Mouse (Mus musculus): ENCODE data around the gene Kif17.

Gene Kif17

GRCm38 (mm10) chr4:138261843-138262681, 11.8 kb downstream of the Kif17 start:
- DNase-seq = peak; percentile 93 to 95

GRCm38 (mm10) chr4:138267869-138268268, 17.6 kb downstream of the Kif17 start:
- DNase-seq = no peak

- no peak for DNase-seq
Observed at GRCm38 (mm10) chr4:138272011-138272997, 22.1 kb downstream of the Kif17 start.

- no peak for DNase-seq
Observed at GRCm38 (mm10) chr4:138278346-138278745, 28.1 kb downstream of the Kif17 start.

GRCm38 (mm10) chr4:138282834-138283233, 32.6 kb downstream of the Kif17 start:
- peak; percentile 67 to 78 for DNase-seq

GRCm38 (mm10) chr4:138286411-138286810, 36.2 kb downstream of the Kif17 start:
- DNase-seq = no peak

- no peak for DNase-seq
Observed at GRCm38 (mm10) chr4:138288691-138289090, 38.5 kb downstream of the Kif17 start.

GRCm38 (mm10) chr4:138292028-138292427, 41.8 kb downstream of the Kif17 start:
- no peak for DNase-seq

GRCm38 (mm10) chr4:138293261-138293948, 43.2 kb downstream of the Kif17 start:
- DNase-seq = peak in 1 of 2 experiments; percentile 51

- no peak for DNase-seq
Observed at GRCm38 (mm10) chr4:138293949-138294550, 43.8 kb downstream of the Kif17 start.

- DNase-seq = no peak
Observed at GRCm38 (mm10) chr4:138301271-138301780, 51.1 kb downstream of the Kif17 start.

- no peak for DNase-seq
Observed at GRCm38 (mm10) chr4:138303011-138303410, 52.8 kb downstream of the Kif17 start.

- peak in 1 of 2 experiments; percentile 50 for DNase-seq
Observed at GRCm38 (mm10) chr4:138303742-138304141, 53.5 kb downstream of the Kif17 start.

GRCm38 (mm10) chr4:138304340-138305104, 54.3 kb downstream of the Kif17 start, which contains the start of gene Ddost:
Gene Ddost (plus strand): TSS chr4:138304730.
- DNase-seq = peak; percentile 99

- no peak for DNase-seq
Observed at GRCm38 (mm10) chr4:138307025-138307424, 56.8 kb downstream of the Kif17 start.

GRCm38 (mm10) chr4:138307739-138308138, 57.5 kb downstream of the Kif17 start:
- DNase-seq = no peak

- DNase-seq = no peak
Observed at GRCm38 (mm10) chr4:138310311-138310910, 60.2 kb downstream of the Kif17 start.

GRCm38 (mm10) chr4:138311595-138311994, 61.4 kb downstream of the Kif17 start:
- peak; percentile 82 to 87 for DNase-seq

GRCm38 (mm10) chr4:138312105-138312504, 61.9 kb downstream of the Kif17 start:
- DNase-seq = no peak

- DNase-seq = no peak
Observed at GRCm38 (mm10) chr4:138313021-138313420, 62.8 kb downstream of the Kif17 start.

GRCm38 (mm10) chr4:138313795-138314194, 63.6 kb downstream of the Kif17 start:
- DNase-seq = peak in 1 of 2 experiments; percentile 41

Measured in cerebellum, postnatal 14 days (tissue).